Mouse (Mus musculus): ENCODE measurements around the gene Gm9903.

Gm9903 gene

GRCm38 (mm10) chr5:33637606-33638350 lies 8.1 kb downstream of the Gm9903 start:
- in situ Hi-C loops (cut with MboI; ENCODE audit: unreplicated experiment in 2 of 2), result loop anchor here in 1 of 2 experiments (5.0 kb wide), 1 partner anchor 35 kb away; no protein-coding TSS in a partner anchor

- in situ Hi-C loops (cut with MboI; ENCODE audit: unreplicated experiment in 2 of 2), result loop anchor here in 1 of 2 experiments (5.0 kb wide), 1 partner anchor 33 kb away; no protein-coding TSS in a partner anchor
Measured at GRCm38 (mm10) chr5:33638826-33639225, 9.1 kb downstream of the Gm9903 start.

GRCm38 (mm10) chr5:33640652-33641051 lies 10.9 kb downstream of the Gm9903 start:
- in situ Hi-C loops (cut with MboI; ENCODE audit: unreplicated experiment in 2 of 2), result no loop called here

GRCm38 (mm10) chr5:33651017-33651416 lies 21.3 kb downstream of the Gm9903 start:
- in situ Hi-C loops (cut with MboI; ENCODE audit: unreplicated experiment in 2 of 2), result no loop called here

GRCm38 (mm10) chr5:33651541-33651920 lies 21.8 kb downstream of the Gm9903 start:
- in situ Hi-C loops (cut with MboI; ENCODE audit: unreplicated experiment in 2 of 2), result no loop called here

- in situ Hi-C loops (cut with MboI; ENCODE audit: unreplicated experiment in 2 of 2), result no loop called here
Measured at GRCm38 (mm10) chr5:33651921-33652782, 22.4 kb downstream of the Gm9903 start, which contains the start of gene Slbp. Gene Slbp, minus strand, starts transcription at chr5:33652574.

GRCm38 (mm10) chr5:33652783-33653173 lies 23.1 kb downstream of the Gm9903 start:
- in situ Hi-C loops (cut with MboI; ENCODE audit: unreplicated experiment in 2 of 2), result no loop called here

- in situ Hi-C loops (cut with MboI; ENCODE audit: unreplicated experiment in 2 of 2), result no loop called here
Measured at GRCm38 (mm10) chr5:33654424-33654823, 24.7 kb downstream of the Gm9903 start.

- in situ Hi-C loops (cut with MboI; ENCODE audit: unreplicated experiment in 2 of 2), result no loop called here
Measured at GRCm38 (mm10) chr5:33655251-33655840, 25.6 kb downstream of the Gm9903 start.

GRCm38 (mm10) chr5:33656739-33657138 lies 27.0 kb downstream of the Gm9903 start:
- in situ Hi-C loops (cut with MboI; ENCODE audit: unreplicated experiment in 2 of 2), result no loop called here

- in situ Hi-C loops (cut with MboI; ENCODE audit: unreplicated experiment in 2 of 2), result no loop called here
Measured at GRCm38 (mm10) chr5:33657251-33657786, 27.6 kb downstream of the Gm9903 start.

GRCm38 (mm10) chr5:33657787-33658663 lies 28.3 kb downstream of the Gm9903 start, which contains the start of the genes Tacc3 and Tmem129:
Gene Tacc3, plus strand, starts transcription at chr5:33658128.
Gene Tmem129, minus strand, starts transcription at chr5:33658416.
- in situ Hi-C loops (cut with MboI; ENCODE audit: unreplicated experiment in 2 of 2), result no loop called here

- in situ Hi-C loops (cut with MboI; ENCODE audit: unreplicated experiment in 2 of 2), result no loop called here
Measured at GRCm38 (mm10) chr5:33658664-33659050, 28.9 kb downstream of the Gm9903 start.

- in situ Hi-C loops (cut with MboI; ENCODE audit: unreplicated experiment in 2 of 2), result no loop called here
Measured at GRCm38 (mm10) chr5:33668223-33668622, 38.5 kb downstream of the Gm9903 start.

GRCm38 (mm10) chr5:33671659-33672058 lies 41.9 kb downstream of the Gm9903 start:
- in situ Hi-C loops (cut with MboI; ENCODE audit: unreplicated experiment in 2 of 2), result loop anchor here in 1 of 2 experiments (5.0 kb wide), 1 partner anchor 34 kb away; no protein-coding TSS in a partner anchor

GRCm38 (mm10) chr5:33674439-33674838 lies 44.7 kb downstream of the Gm9903 start:
- in situ Hi-C loops (cut with MboI; ENCODE audit: unreplicated experiment in 2 of 2), result loop anchor here in 1 of 2 experiments (5.0 kb wide), 1 partner anchor 37 kb away; no protein-coding TSS in a partner anchor

GRCm38 (mm10) chr5:33675964-33676363 lies 46.2 kb downstream of the Gm9903 start:
- in situ Hi-C loops (cut with MboI; ENCODE audit: unreplicated experiment in 2 of 2), result loop anchor here (5.0 kb wide), 3 partner anchors 61 to 286 kb away; no protein-coding TSS in a partner anchor

- in situ Hi-C loops (cut with MboI; ENCODE audit: unreplicated experiment in 2 of 2), result loop anchor here (5.0 kb wide), 3 partner anchors 59 to 284 kb away; no protein-coding TSS in a partner anchor
Measured at GRCm38 (mm10) chr5:33678244-33678643, 48.5 kb downstream of the Gm9903 start.

GRCm38 (mm10) chr5:33681044-33681443 lies 51.3 kb downstream of the Gm9903 start:
- in situ Hi-C loops (cut with MboI; ENCODE audit: unreplicated experiment in 2 of 2), result loop anchor here in 1 of 2 experiments (5.0 kb wide), 1 partner anchor 281 kb away; no protein-coding TSS in a partner anchor

Measured in v-Abl transformed pro-B cells (cell line).